Mouse (Mus musculus) embryonic facial prominence, embryonic 14.5 days (tissue): ENCODE measurements around the gene March1. TPM values are rescaled to one million over a fixed set of nuclear protein-coding genes. Genes with fewer than 3 reads are reported as not detected.

Experiments used
- ATAC-seq: fragments of 200-750 bp; cut with Nextera tagmentation; 2 replicates; pipeline ENCODE4 v1.8.0; 2017; ENCODE audit warnings: low read depth, moderate number of reproducible peaks, moderate TSS enrichment
- DNase-seq: peaks from one replicate; pipeline ENCODE4 v3.0.0-alpha.2; 2015; ENCODE audit warnings: low spot score
- H3K27ac ChIP-seq: fragments of 300-500 bp; sonication (generic); replicated peaks from 2 replicates; pipeline ENCODE4 v1.5.1; 2014; ENCODE audit warnings: low read depth, mild to moderate bottlenecking, low read length, moderate library complexity
- H3K27me3 ChIP-seq: fragments of 300-500 bp; sonication (generic); replicated peaks from 2 replicates; pipeline ENCODE4 v1.6.1; 2014; ENCODE audit warnings: low read length; ENCODE audit not compliant: control insufficient read depth, insufficient read depth
- H3K36me3 ChIP-seq: fragments of 300-500 bp; sonication (generic); 2 replicates; pipeline ENCODE4 v1.6.1; 2014; ENCODE audit warnings: low read length, mixed read lengths; ENCODE audit not compliant: control insufficient read depth, insufficient read depth
- H3K4me1 ChIP-seq: fragments of 300-500 bp; sonication (generic); 2 replicates; pipeline ENCODE4 v1.6.1; 2014; ENCODE audit warnings: antibody characterized with exemption, low read length; ENCODE audit not compliant: control insufficient read depth, insufficient read depth
- H3K4me2 ChIP-seq: fragments of 300-500 bp; sonication (generic); 2 replicates; pipeline ENCODE4 v1.6.1; 2014; ENCODE audit warnings: low read depth, mild to moderate bottlenecking, low read length, moderate library complexity, mixed read lengths
- H3K4me3 ChIP-seq: fragments of 300-500 bp; sonication (generic); 2 replicates; pipeline ENCODE4 v1.5.1; 2014; ENCODE audit warnings: low read depth, mild to moderate bottlenecking, low read length
- H3K9ac ChIP-seq: fragments of 300-500 bp; sonication (generic); 2 replicates; pipeline ENCODE4 v1.6.1; 2014; ENCODE audit warnings: low read depth, mild to moderate bottlenecking, low read length, moderate library complexity, mixed read lengths
- H3K9me3 ChIP-seq: fragments of 300-500 bp; sonication (generic); 2 replicates; pipeline ENCODE4 v1.6.1; 2016; ENCODE audit warnings: low read length; ENCODE audit not compliant: control insufficient read depth
- WGBS: fragments of 180-500 bp; shearing (Covaris S2); extraction: QIAGEN DNeasy Blood & Tissue Kit; methylation state at CpG from one replicate; pipeline ENCODE4 v1.1.7; 2014; 5-methylcytosine and 5-hydroxymethylcytosine counted together
- polyA plus RNA-seq: library from polyadenylated mRNA; unstranded; fragments of >200 nt; fragmentation: Nextera tagmentation; extraction: Ambion mirVana; gene quantifications from 2 replicates; pipeline ENCODE4 v1.2.1, GENCODE M21; 2014

March1 gene
- polyA plus RNA-seq, 1 experiment from 2014 or later, result 1.1 TPM

DNA sequence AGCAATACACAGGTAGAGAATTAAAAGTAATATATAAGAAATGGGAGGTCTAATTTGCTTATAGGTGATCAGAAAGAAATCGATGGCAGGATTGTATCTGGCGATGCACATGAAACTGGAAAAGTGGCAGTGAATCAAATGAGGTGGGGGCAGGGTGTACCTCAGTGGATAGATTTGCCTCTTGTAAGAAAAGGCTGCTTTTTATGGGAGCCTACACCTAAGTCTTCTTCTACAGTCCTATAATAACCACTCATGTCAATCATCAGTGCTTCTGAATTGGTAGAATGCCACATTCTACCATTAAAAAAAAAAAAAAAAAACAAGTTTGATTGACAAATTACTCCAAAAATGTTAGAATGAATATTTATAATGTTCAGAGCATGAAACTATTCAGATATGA is 567.5 kb downstream of the March1 start:
- 93% methylated on average over 2 of the region's 2 CpGs for WGBS
- H3K4me1 ChIP-seq, result no peaks in the 10 kb centered on the region
- H3K9ac ChIP-seq, result no peak overlapping the region
- no peak overlapping the region for H3K4me2 ChIP-seq
- no peaks in the 10 kb centered on the region for H3K9me3 ChIP-seq
- no peak overlapping the region for H3K4me3 ChIP-seq
- no peak for DNase-seq
- H3K27me3 ChIP-seq, result no peaks in the 10 kb centered on the region
- ATAC-seq, result no peak
- no peak overlapping the region for H3K27ac ChIP-seq
- no peaks in the 10 kb centered on the region for H3K36me3 ChIP-seq

DNA sequence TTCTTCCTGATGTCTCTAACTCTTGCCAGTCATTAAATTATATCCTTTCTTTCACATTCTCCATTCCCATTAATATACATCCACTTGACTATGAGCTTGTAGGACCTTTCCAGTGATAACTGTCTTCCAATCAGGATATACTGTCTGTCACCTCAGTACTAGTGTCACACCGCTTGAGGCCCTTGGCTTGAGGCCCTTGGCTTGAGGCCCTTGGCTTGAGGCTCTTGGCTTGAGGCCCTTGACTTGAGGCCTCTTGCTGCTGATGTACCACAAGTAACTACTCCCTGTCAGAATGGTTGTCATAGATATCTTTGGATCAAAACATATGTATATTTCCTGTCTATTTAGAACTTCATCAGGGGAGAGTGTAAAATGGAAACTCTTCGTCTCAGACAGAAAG is 576.7 kb downstream of the March1 start:
- Histone ChIP-seq H3K9ac (no peak overlapping the region), H3K4me3 (no peak overlapping the region), H3K27me3 (no peaks in the 10 kb centered on the region), H3K36me3 (no peaks in the 10 kb centered on the region), H3K27ac (no peak overlapping the region), H3K9me3 (no peaks in the 10 kb centered on the region), H3K4me1 (no peaks in the 10 kb centered on the region), H3K4me2 (no peak overlapping the region)
- WGBS, result 81% methylated on average over 2 of the region's 2 CpGs
- ATAC-seq, result no peak
- DNase-seq, result no peak

DNA sequence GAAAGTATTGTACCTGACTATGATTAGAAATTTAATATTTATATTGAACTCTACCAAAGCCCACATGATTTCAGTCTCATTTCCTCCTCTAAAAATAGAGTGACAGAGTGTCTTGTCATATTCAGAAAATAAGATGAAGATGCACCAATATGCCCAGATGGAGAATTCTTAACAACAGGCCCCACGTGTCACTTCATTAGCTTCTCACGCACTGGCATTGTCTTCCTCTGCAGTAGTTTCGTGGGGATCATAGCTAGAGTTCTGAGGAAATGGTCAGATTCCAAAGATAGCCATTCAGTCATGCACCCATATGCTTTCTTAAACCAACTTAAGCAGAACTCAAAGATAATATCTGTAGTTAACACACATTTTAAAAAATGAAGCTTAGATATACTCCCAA is 582.5 kb downstream of the March1 start:
- no peak for DNase-seq
- H3K4me3 ChIP-seq, result no peak overlapping the region
- no peak overlapping the region for H3K27ac ChIP-seq
- H3K4me1 ChIP-seq, result no peaks in the 10 kb centered on the region
- H3K9ac ChIP-seq, result no peak overlapping the region
- WGBS, result 77% methylated on average over 3 of the region's 3 CpGs
- H3K36me3 ChIP-seq, result no peaks in the 10 kb centered on the region
- no peaks in the 10 kb centered on the region for H3K27me3 ChIP-seq
- no peak for ATAC-seq
- no peak overlapping the region for H3K4me2 ChIP-seq
- no peaks in the 10 kb centered on the region for H3K9me3 ChIP-seq

DNA sequence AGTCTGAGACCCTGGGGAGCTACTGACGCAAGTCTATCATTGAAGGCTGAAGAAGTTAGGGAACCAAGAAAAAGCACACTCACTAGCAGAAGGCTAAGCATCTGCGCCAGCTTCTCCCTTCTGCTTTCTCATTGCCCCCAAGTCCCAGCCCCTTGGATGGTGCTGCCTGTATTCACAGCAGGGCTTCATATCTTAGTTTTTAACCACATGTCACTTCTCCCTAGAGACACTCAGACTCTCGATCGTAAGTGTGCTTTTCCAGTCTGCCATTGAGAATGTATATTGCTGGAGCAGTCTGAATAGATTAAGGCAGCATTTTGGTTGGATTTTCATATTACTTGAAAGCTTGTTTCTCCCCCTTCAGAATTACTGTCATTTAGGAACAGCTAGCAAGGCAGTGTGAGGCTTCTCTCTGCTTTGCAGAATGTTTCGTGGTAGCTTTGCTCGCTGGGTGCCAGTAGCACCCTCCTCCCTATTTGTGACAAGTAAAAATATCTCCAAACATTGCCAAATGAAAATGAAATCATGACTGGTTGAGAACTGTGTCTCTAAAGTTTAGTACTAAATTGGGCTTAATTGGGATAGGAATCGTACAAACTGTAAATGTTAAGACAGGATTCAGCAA is 586.2 kb downstream of the March1 start:
- no peaks in the 10 kb centered on the region for H3K36me3 ChIP-seq
- no peak overlapping the region for H3K27ac ChIP-seq
- 88% methylated on average over 7 of the region's 7 CpGs for WGBS
- H3K27me3 ChIP-seq, result no peaks in the 10 kb centered on the region
- ATAC-seq, result no peak
- no peak overlapping the region for H3K4me3 ChIP-seq
- H3K4me2 ChIP-seq, result no peak overlapping the region
- no peak overlapping the region for H3K9ac ChIP-seq
- no peaks in the 10 kb centered on the region for H3K4me1 ChIP-seq
- no peaks in the 10 kb centered on the region for H3K9me3 ChIP-seq
- no peak for DNase-seq

DNA sequence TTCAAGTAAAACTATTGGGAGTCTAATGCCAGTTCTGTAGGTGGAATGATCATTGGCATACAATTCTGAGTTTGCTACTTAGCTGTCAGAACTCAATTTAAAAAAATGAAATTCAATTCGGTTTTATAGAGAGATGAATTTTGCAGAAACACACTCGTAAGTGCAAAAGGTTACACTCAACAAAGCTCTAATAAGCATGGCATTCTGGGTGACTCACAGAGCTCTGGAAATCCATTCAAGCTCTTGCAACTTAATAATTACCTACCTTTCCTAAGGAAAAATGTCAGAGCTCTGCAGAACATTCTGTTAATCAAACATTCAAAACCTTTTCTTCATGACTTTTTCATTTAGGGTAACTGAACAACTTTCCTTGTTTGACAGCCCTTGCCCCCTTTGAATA is 591.9 kb downstream of the March1 start:
- Histone ChIP-seq H3K27ac (no peak overlapping the region), H3K4me3 (no peak overlapping the region), H3K4me2 (no peak overlapping the region), H3K9me3 (no peaks in the 10 kb centered on the region), H3K4me1 (no peaks in the 10 kb centered on the region), H3K9ac (no peak overlapping the region), H3K36me3 (no peaks in the 10 kb centered on the region), H3K27me3 (no peaks in the 10 kb centered on the region)
- ATAC-seq (no peak), DNase-seq (no peak)
- WGBS, result 62% methylated on average over 2 of the region's 2 CpGs

DNA sequence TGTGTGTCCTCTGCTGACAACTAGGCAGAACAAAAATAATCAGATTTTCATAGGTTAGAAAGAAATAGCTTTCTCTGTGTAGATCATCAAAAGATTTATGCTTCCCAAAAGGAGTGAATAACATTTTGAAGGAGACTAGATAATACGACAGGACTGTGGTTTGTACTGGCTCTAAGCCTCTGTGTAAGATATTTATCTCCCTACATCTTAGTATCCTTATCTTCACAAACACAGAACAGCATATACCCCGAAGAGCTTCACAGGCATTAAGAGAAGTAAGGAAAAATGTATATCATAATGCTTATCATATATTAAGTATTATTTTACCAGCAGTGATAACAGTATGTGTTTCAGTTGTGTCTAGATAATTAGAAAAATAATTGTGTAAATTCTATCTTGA is 592.6 kb downstream of the March1 start:
- Histone ChIP-seq H3K9ac (no peak overlapping the region), H3K27me3 (no peaks in the 10 kb centered on the region), H3K4me1 (no peaks in the 10 kb centered on the region), H3K27ac (no peak overlapping the region), H3K9me3 (no peaks in the 10 kb centered on the region), H3K4me2 (no peak overlapping the region), H3K36me3 (no peaks in the 10 kb centered on the region), H3K4me3 (no peak overlapping the region)
- ATAC-seq (no peak), DNase-seq (no peak)
- WGBS, result 72% methylated on average over 2 of the region's 2 CpGs

DNA sequence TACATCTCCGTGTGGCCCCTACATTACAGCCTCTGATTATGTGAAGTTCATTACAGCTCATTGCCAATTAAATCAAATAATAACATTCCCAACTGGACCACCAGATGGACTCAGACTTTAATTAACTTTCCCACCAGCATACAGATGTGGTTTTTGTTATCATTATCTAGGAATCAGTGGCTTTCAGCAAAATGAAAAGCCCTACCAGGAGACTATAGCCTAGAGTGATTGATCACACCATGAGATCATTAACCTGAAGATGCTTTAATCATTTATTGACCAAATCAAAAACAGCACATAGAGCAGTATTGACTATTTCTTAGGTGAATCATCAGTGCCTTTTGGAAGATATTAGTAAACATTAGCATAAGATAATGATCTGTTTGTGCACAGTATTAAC is 602.3 kb downstream of the March1 start:
- Histone ChIP-seq H3K9me3 (no peaks in the 10 kb centered on the region), H3K4me3 (no peak overlapping the region), H3K9ac (no peak overlapping the region), H3K27ac (no peak overlapping the region), H3K36me3 (no peaks in the 10 kb centered on the region), H3K4me2 (no peak overlapping the region), H3K4me1 (no peaks in the 10 kb centered on the region), H3K27me3 (no peaks in the 10 kb centered on the region)
- WGBS, result 57% methylated on average over 1 of the region's 1 CpGs
- no peak for DNase-seq
- no peak for ATAC-seq

DNA sequence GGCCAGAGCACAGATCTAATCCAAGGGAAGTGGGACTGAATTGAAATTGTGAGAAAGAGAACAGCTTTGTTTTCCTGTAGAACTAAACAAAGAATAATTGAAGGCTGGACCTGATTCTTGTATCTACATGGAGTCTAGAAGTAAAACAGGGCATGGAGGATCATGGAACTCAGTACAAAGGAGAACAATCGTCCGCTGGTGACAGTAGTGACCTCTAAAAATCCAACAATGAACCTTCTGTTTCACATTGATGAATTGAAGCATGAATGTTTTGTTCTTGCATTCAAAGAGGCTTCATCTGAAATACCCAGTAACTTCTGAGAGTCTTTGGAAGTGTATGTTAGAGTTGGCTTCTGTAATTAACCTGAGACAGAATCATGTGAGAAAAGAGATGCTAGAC is 612.2 kb downstream of the March1 start:
- H3K9me3 ChIP-seq, result no peaks in the 10 kb centered on the region
- no peak for DNase-seq
- H3K4me3 ChIP-seq, result no peak overlapping the region
- 77% methylated on average over 2 of the region's 2 CpGs for WGBS
- no peaks in the 10 kb centered on the region for H3K27me3 ChIP-seq
- H3K27ac ChIP-seq, result no peak overlapping the region
- no peak for ATAC-seq
- H3K4me2 ChIP-seq, result no peak overlapping the region
- H3K9ac ChIP-seq, result no peak overlapping the region
- H3K36me3 ChIP-seq, result no peaks in the 10 kb centered on the region
- H3K4me1 ChIP-seq, result no peaks in the 10 kb centered on the region

DNA sequence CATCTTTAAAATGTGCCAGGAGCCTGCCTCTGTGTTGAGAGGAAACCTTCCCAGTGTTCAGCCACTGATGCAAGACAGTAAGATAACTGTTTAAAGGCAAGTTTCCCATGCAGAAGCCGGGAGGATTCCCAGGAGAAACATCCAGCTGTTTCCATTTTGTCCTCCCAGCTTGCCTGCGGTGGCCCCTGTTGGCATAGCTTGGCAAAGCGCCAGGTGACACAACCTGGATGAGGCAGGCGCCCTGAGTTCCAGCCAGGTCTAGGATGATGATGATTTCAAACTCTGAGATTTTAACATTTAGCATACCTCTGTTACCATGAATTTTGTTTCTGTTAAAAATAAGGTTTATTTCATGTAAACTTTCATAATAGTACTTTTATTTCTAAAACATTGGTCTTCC is 651.8 kb downstream of the March1 start:
- Histone ChIP-seq H3K4me1 (no peaks in the 10 kb centered on the region), H3K4me2 (no peak overlapping the region), H3K9me3 (no peaks in the 10 kb centered on the region), H3K27ac (no peak overlapping the region), H3K4me3 (no peak overlapping the region), H3K9ac (no peak overlapping the region), H3K36me3 (no peaks in the 10 kb centered on the region), H3K27me3 (no peaks in the 10 kb centered on the region)
- no peak for DNase-seq
- 48% methylated on average over 4 of the region's 4 CpGs for WGBS
- no peak for ATAC-seq
